Comparison of ENCODE assay signal across 8 mouse cellular contexts in genomic region chr9:67832046-67832605, GRCm38 (mm10). TPM values are rescaled to one million over a fixed set of nuclear protein-coding genes. Genes with fewer than 3 reads are reported as not detected.
DNase-seq lines count a peak whose midpoint lies in the region; ATAC-seq lines count a peak whose summit lies in the region.

C2cd4a (minus strand) TSS chr9:67832330.

- peak within 1 kb of the TSS; percentile 71 for H3K4me3 ChIP-seq in heart, embryonic 10.5 days
- H3K4me3 ChIP-seq in heart, embryonic 16.5 days (ENCODE audit: low read length), result peak within 1 kb of the TSS; percentile 64
- peak within 1 kb of the TSS; percentile 61 for H3K4me3 ChIP-seq in limb, embryonic 12.5 days (replicated peaks)

- H3K27ac ChIP-seq in heart, embryonic 10.5 days, result peak within 1 kb of the TSS; percentile 84
- no peak within 1 kb of the TSS for H3K27ac ChIP-seq in heart, embryonic 16.5 days (ENCODE audit: low read length)
- peak within 1 kb of the TSS; percentile 17; the same call in 1 of the 2 replicates for H3K27ac ChIP-seq in limb, embryonic 12.5 days

- no peaks in the 10 kb centered on the region for H3K36me3 ChIP-seq in heart, embryonic 10.5 days
- no peaks in the 10 kb centered on the region for H3K36me3 ChIP-seq in heart, embryonic 16.5 days (ENCODE audit: control insufficient read depth, insufficient read depth)
- no peaks in the 10 kb centered on the region for H3K36me3 ChIP-seq in limb, embryonic 12.5 days

- H3K4me2 ChIP-seq in heart, embryonic 16.5 days (ENCODE audit: low read depth, low read length), result peak within 1 kb of the TSS; percentile 93
- H3K4me2 ChIP-seq in limb, embryonic 12.5 days, result peak within 1 kb of the TSS; percentile 92

- 0 out of 2 replicates have a peak, but pooled peaks cover 3% of the 10 kb centered on the region for H3K9me3 ChIP-seq in heart, embryonic 10.5 days
- H3K9me3 ChIP-seq in heart, embryonic 16.5 days (replicated peaks; ENCODE audit: control insufficient read depth, low read length), result peaks cover 3% of the 10 kb centered on the region; the same call in 1 of the 2 replicates
- H3K9me3 ChIP-seq in limb, embryonic 12.5 days, result no peaks in the 10 kb centered on the region

- peaks cover 20% of the 10 kb centered on the region for H3K4me1 ChIP-seq in heart, embryonic 10.5 days
- H3K4me1 ChIP-seq in heart, embryonic 16.5 days (ENCODE audit: control insufficient read depth, insufficient read depth, low read length), result peaks cover 8% of the 10 kb centered on the region; the same call in 1 of the 2 replicates
- peaks cover 11% of the 10 kb centered on the region for H3K4me1 ChIP-seq in limb, embryonic 12.5 days (replicated peaks)

- intact Hi-C loops in heart, postnatal 36 days (cut with DNase I), result loop anchor here (5.0 kb wide), 1 partner anchor 140 kb away; no protein-coding TSS in a partner anchor

- no peak for ATAC-seq in heart, embryonic 16.5 days (replicated peaks; ENCODE audit: extremely low read depth, insufficient read depth, low FRiP score)
- ATAC-seq in limb, embryonic 12.5 days (ENCODE audit: insufficient number of reproducible peaks, insufficient read depth, low FRiP score, low TSS enrichment, low read depth), result no peak

- peak within 1 kb of the TSS; percentile 70 for H3K9ac ChIP-seq in heart, embryonic 16.5 days (ENCODE audit: low read length)
- peak within 1 kb of the TSS; percentile 63 for H3K9ac ChIP-seq in limb, embryonic 12.5 days (replicated peaks)

- peak; percentile 78 for DNase-seq in heart, embryonic 10.5 days (ENCODE audit: low spot score)
- no peak for DNase-seq in heart, postnatal 36 days
- DNase-seq in embryo, embryonic 11 days, result peak; percentile 80
- DNase-seq in neural tube, embryonic 10.5 days (ENCODE audit: extremely low spot score, low spot score), result peak; percentile 52
- no peak for DNase-seq in frontal cortex, postnatal 14 days (ENCODE audit: low spot score in 2 of 2)
- no peak for DNase-seq in left cerebral cortex, adult 8-10 months (ENCODE audit: low spot score in 2 of 2)

- peaks cover 47% of the 10 kb centered on the region for H3K27me3 ChIP-seq in heart, embryonic 10.5 days (ENCODE audit: insufficient read depth, poor library complexity, severe bottlenecking)
- H3K27me3 ChIP-seq in heart, embryonic 16.5 days (ENCODE audit: control insufficient read depth, insufficient read depth, low read length), result peaks cover 38% of the 10 kb centered on the region
- H3K27me3 ChIP-seq in limb, embryonic 12.5 days, result peaks cover 43% of the 10 kb centered on the region

- 4% methylated on average over 20 of the region's 20 CpGs for WGBS in heart, embryonic 10.5 days
- 7% methylated on average over 20 of the region's 20 CpGs for WGBS in heart, embryonic 16.5 days
- whole genome bisulfite sequencing in limb, embryonic 12.5 days, result 3% methylated on average over 20 of the region's 20 CpGs

RNA-seq across cellular contexts. Expression of gene C2cd4a, which starts in this region (rescaled TPM):
- polyA plus RNA-seq in heart, embryonic 10.5 days (2016; fragmentation: Nextera tagmentation; extraction: Ambion mirVana), result 0.49 and 0.65 TPM in 2 replicates
- not detected for total RNA-seq in heart, postnatal 36 days (2021)
- 0.10 and 0.16 TPM in 2 replicates for polyA plus RNA-seq in heart, embryonic 16.5 days (2015; fragmentation: Nextera tagmentation; extraction: Ambion mirVana)
- 0.15 and 0.24 TPM in 2 replicates for polyA plus RNA-seq in limb, embryonic 12.5 days (2016; fragmentation: Nextera tagmentation; extraction: Ambion mirVana)
- under 1 TPM in 1 of 4 experiments, not detected in 3; 0.28 TPM for total RNA-seq in left cerebral cortex, adult 8-10 months (2022)

Comparison
In these comparisons a context has a peak if more than half of its experiments do, and no peak if none do; other contexts are left out.
1. Peak in DNase-seq, H3K4me3 ChIP-seq and H3K27ac ChIP-seq in heart, embryonic 10.5 days; RNA of the gene not detected or under 1 TPM.
2. DNase-seq: peak in embryo, embryonic 11 days (single experiment) and neural tube, embryonic 10.5 days (single experiment); none in heart, postnatal 36 days (0 of 2), frontal cortex, postnatal 14 days (0 of 2) and left cerebral cortex, adult 8-10 months (0 of 2).
3. Peak in every context shown above with its lines, with median percentiles within 50 percentile points of each other: H3K4me3 ChIP-seq.